Comparison of ENCODE assay signal across 8 mouse cellular contexts in the genomic region with DNA sequence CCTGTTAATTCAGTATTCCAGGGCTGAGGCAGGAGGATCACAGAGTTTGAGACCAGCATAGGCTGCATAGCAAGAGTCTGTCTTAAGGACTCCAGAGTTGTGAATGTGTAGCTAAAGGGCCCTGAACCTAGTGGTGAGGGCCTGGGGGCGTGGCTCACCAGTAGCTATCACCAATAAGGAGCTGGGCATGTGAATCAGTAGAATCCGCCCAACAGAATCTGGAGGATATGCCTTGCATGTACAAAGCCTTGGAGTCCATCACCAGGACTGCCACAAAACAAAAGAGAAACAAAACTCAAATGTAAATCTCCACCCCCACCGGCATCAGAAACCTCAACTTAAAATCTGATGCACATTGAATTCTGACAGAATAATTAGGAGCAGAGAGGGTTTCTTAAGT. TPM values are rescaled to one million over a fixed set of nuclear protein-coding genes. Genes with fewer than 3 reads are reported as not detected.
DNase-seq lines count a peak whose midpoint lies in the region; ATAC-seq lines count a peak whose summit lies in the region.

No protein-coding gene starts in this region.

- peaks cover 17% of the 10 kb centered on the region for H3K36me3 ChIP-seq in forebrain, embryonic 14.5 days (ENCODE audit: control insufficient read depth, insufficient read depth, low read length)
- no peaks in the 10 kb centered on the region; the same call in 1 of the 2 replicates for H3K36me3 ChIP-seq in liver, embryonic 16.5 days (ENCODE audit: control insufficient read depth, insufficient read depth)

- peak; percentile 89 for DNase-seq in heart, adult 11 months
- no peak for DNase-seq in heart, postnatal 4 days
- DNase-seq in CD8-positive naive resting alpha-beta T cell, adult 2 months (ENCODE audit: low read depth in 2 of 2, low spot score in 2 of 2) = peak; percentile 52 to 61
- no peak for DNase-seq in forebrain, embryonic 14.5 days (ENCODE audit: low spot score)
- no peak for DNase-seq in right cerebral cortex, postnatal 36 days (ENCODE audit: low spot score in 2 of 2)
- no peak for DNase-seq in gastrocnemius, postnatal 36 days
- DNase-seq in gastrocnemius, postnatal 14 days = no peak

- ATAC-seq in forebrain, embryonic 14.5 days = no peak
- no peak for ATAC-seq in liver, embryonic 16.5 days (ENCODE audit: low read depth)

- intact Hi-C loops in gastrocnemius, postnatal 36 days (cut with DNase I) = no loop called here
- intact Hi-C loops in gastrocnemius, postnatal 14 days (cut with DNase I; ENCODE audit: low total_unique reads) = loop anchor here (2.0 kb wide), 1 partner anchor 21 kb away; the partner anchor contains the start of gene Scn1b

- peak overlapping the region; percentile 98 for H3K9ac ChIP-seq in forebrain, embryonic 14.5 days (ENCODE audit: low read length)
- no peak overlapping the region for H3K9ac ChIP-seq in liver, embryonic 16.5 days (ENCODE audit: low read depth, low read length)

- peak overlapping the region; percentile 85 for H3K4me2 ChIP-seq in forebrain, embryonic 14.5 days (ENCODE audit: low read length)
- peak overlapping the region; percentile 82; the same call in 1 of the 2 replicates for H3K4me2 ChIP-seq in liver, embryonic 16.5 days (ENCODE audit: low read depth, low read length)

- peak overlapping the region; percentile 97 for H3K27ac ChIP-seq in forebrain, embryonic 14.5 days (ENCODE audit: low read depth, low read length)
- H3K27ac ChIP-seq in liver, embryonic 16.5 days (ENCODE audit: low read length) = no peak overlapping the region; the same call in 1 of the 2 replicates

- H3K27me3 ChIP-seq in forebrain, embryonic 14.5 days (replicated peaks; ENCODE audit: control insufficient read depth, insufficient read depth, low read length) = no peaks in the 10 kb centered on the region
- no peaks in the 10 kb centered on the region for H3K27me3 ChIP-seq in liver, embryonic 16.5 days (ENCODE audit: control insufficient read depth, insufficient read depth, low read depth, low read length)

- peak overlapping the region; percentile 89 for H3K4me3 ChIP-seq in forebrain, embryonic 14.5 days (ENCODE audit: low read depth, low read length)
- no peak overlapping the region for H3K4me3 ChIP-seq in liver, embryonic 16.5 days (ENCODE audit: low read depth, low read length)

- H3K4me1 ChIP-seq in forebrain, embryonic 14.5 days (ENCODE audit: control insufficient read depth, insufficient read depth, low read length) = peaks cover 8% of the 10 kb centered on the region
- H3K4me1 ChIP-seq in liver, embryonic 16.5 days (ENCODE audit: control insufficient read depth, low read depth, low read length) = peaks cover 40% of the 10 kb centered on the region

- WGBS in forebrain, embryonic 14.5 days = 47% methylated on average over 3 of the region's 3 CpGs
- WGBS in liver, embryonic 16.5 days (ENCODE audit: insufficient replicate concordance) = 47% methylated on average over 3 of the region's 3 CpGs

- no peaks in the 10 kb centered on the region for H3K9me3 ChIP-seq in forebrain, embryonic 14.5 days (replicated peaks; ENCODE audit: control insufficient read depth, low read length)
- H3K9me3 ChIP-seq in liver, embryonic 16.5 days (replicated peaks; ENCODE audit: control insufficient read depth, low read length) = no peaks in the 10 kb centered on the region

RNA-seq across cellular contexts. Expression of gene Gramd1a, which starts 7.6 kb away (rescaled TPM):
- 10 to 100 TPM; 32.9 to 36.0 TPM for total RNA-seq in heart, postnatal 4 days (2021)
- 150 and 200 TPM in 2 replicates for polyA plus RNA-seq in forebrain, embryonic 14.5 days (2014; fragmentation: Nextera tagmentation; extraction: Ambion mirVana)
- polyA plus RNA-seq in liver, embryonic 16.5 days (2015; fragmentation: Nextera tagmentation; extraction: Ambion mirVana) = 10.2 and 11.6 TPM in 2 replicates
- total RNA-seq in gastrocnemius, postnatal 36 days (2021) = 10 to 100 TPM; 36.2 to 45.2 TPM
- 10 to 100 TPM; 23.9 to 36.8 TPM for total RNA-seq in gastrocnemius, postnatal 14 days (2021)

RNA-seq across cellular contexts. Expression of gene Scn1b, which starts 21.3 kb away (rescaled TPM):
- 10 to 100 TPM in 1 of 2 experiments, 1 to 10 TPM in 1; 8.2 to 10.4 TPM for total RNA-seq in heart, postnatal 4 days (2021)
- polyA plus RNA-seq in forebrain, embryonic 14.5 days (2014; fragmentation: Nextera tagmentation; extraction: Ambion mirVana) = 2.8 and 4.4 TPM in 2 replicates
- polyA plus RNA-seq in liver, embryonic 16.5 days (2015; fragmentation: Nextera tagmentation; extraction: Ambion mirVana) = 0.75 and 0.76 TPM in 2 replicates
- 100 to 1,000 TPM; 835 to 915 TPM for total RNA-seq in gastrocnemius, postnatal 36 days (2021)
- 100 to 1,000 TPM; 443 to 446 TPM for total RNA-seq in gastrocnemius, postnatal 14 days (2021)

RNA-seq across cellular contexts. Expression of gene Hpn, which starts 33.0 kb away (rescaled TPM):
- 1 to 10 TPM; 2.2 to 2.6 TPM for total RNA-seq in heart, postnatal 4 days (2021)
- polyA plus RNA-seq in forebrain, embryonic 14.5 days (2014; fragmentation: Nextera tagmentation; extraction: Ambion mirVana) = not detected in 2 replicates
- polyA plus RNA-seq in liver, embryonic 16.5 days (2015; fragmentation: Nextera tagmentation; extraction: Ambion mirVana) = 129 and 145 TPM in 2 replicates
- 10 to 100 TPM; 14.1 to 15.9 TPM for total RNA-seq in gastrocnemius, postnatal 36 days (2021)
- total RNA-seq in gastrocnemius, postnatal 14 days (2021) = 1 to 10 TPM; 7.6 to 9.6 TPM

Comparison
In these comparisons a context has a peak if more than half of its experiments do, and no peak if none do; other contexts are left out.
1. DNase-seq: peak in heart, adult 11 months (single experiment) and CD8-positive naive resting alpha-beta T cell, adult 2 months (2 of 2); none in heart, postnatal 4 days (single experiment), forebrain, embryonic 14.5 days (single experiment), right cerebral cortex, postnatal 36 days (0 of 2), gastrocnemius, postnatal 36 days (0 of 2) and gastrocnemius, postnatal 14 days (single experiment).
2. RNA of gene Scn1b, which starts 21.3 kb away (total RNA-seq): 835 to 915 TPM in gastrocnemius, postnatal 36 days and 443 to 446 TPM in gastrocnemius, postnatal 14 days; 8.2 to 10.4 TPM in heart, postnatal 4 days; every median in the first group is over 10 times any median in the second.